Mouse (Mus musculus): Measurements from ENCODE around the gene Ccnjl. TPM values are rescaled to one million over a fixed set of nuclear protein-coding genes. Genes with fewer than 3 reads are reported as not detected.

Ccnjl gene
- total and polyA plus RNA-seq, 3 experiments, result not detected

DNA sequence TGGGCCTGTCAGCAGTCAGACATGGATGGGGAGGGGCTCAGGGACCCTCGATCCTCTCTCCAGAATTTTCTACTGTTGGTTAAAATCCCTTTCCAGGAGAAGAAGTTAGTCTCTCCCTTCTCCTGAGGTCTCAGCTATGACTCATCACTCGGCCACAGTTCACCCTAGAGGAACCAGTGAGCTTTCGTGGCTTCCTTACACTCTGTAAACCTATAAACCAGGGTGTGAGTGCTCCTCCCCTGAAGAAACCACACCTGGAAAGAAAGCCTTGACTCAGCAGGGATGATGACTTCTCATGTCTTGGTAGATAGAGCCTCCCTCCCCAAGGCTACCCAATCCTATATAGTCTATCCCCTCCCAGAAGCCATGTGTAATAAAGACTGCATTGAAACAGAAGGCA is 23.2 kb downstream of the Ccnjl start:
- Histone ChIP-seq H3K9ac (ENCODE audit: control insufficient read depth, low read depth, low read length, poor library complexity, severe bottlenecking) (no peak overlapping the region), H3K4me3 (ENCODE audit: control insufficient read depth in 1 of 2, insufficient read depth in 1 of 2, low read depth in 2 of 2, low read length in 2 of 2) (no peak overlapping the region), H3K27me3 (ENCODE audit: control insufficient read depth in 1 of 2, insufficient read depth in 2 of 2, low read length in 2 of 2) (no peaks in the 10 kb centered on the region), H3K9me3 (replicated peaks; ENCODE audit: insufficient read depth, low read length) (no peaks in the 10 kb centered on the region), H3K4me1 (ENCODE audit: control insufficient read depth in 1 of 2, insufficient read depth in 2 of 2, low read length in 2 of 2) (no peaks in the 10 kb centered on the region), H3K36me3 (ENCODE audit: control insufficient read depth in 1 of 2, insufficient read depth in 2 of 2, low read length in 2 of 2) (no peaks in the 10 kb centered on the region), H3K79me2 (ENCODE audit: control insufficient read depth, insufficient read depth, low read length, poor library complexity) (no peaks in the 10 kb centered on the region), H3K27ac (ENCODE audit: control insufficient read depth, low read depth, low read length) (no peak overlapping the region)
- DNase-seq (ENCODE audit: low read depth, low spot score), result no peak
- TF ChIP-seq GABPA (IDR thresholded peaks at IDR 0.05; ENCODE audit: low read depth, low read length) (no peak), HCFC1 (IDR thresholded peaks at IDR 0.05; ENCODE audit: low read depth, low read length) (no peak), ELF1 (IDR thresholded peaks at IDR 0.05; ENCODE audit: low read depth, low read length) (no peak), TCF12 (IDR thresholded peaks at IDR 0.05; ENCODE audit: low read depth, low read length) (no peak), JUND (IDR thresholded peaks at IDR 0.05; ENCODE audit: low read depth, low read length) (no peak), ZMIZ1 (IDR thresholded peaks at IDR 0.05; ENCODE audit: low read depth, low read length) (no peak), ETS1 (IDR thresholded peaks at IDR 0.05; ENCODE audit: low read depth, low read length) (no peak), USF2 (IDR thresholded peaks at IDR 0.05; ENCODE audit: borderline replicate concordance in 1 of 2, insufficient read depth in 1 of 2, low read depth in 1 of 2, low read length in 2 of 2) (no peak), CTCF (IDR thresholded peaks at IDR 0.05 in 2 of 3, conservative IDR thresholded peaks at IDR 0.05 in 1 of 3; ENCODE audit: control insufficient read depth in 1 of 3, insufficient read depth in 1 of 3, low read depth in 2 of 3, low read length in 3 of 3, poor library complexity in 1 of 3, severe bottlenecking in 1 of 3) (no peak), MAFK (IDR thresholded peaks at IDR 0.05; ENCODE audit: borderline replicate concordance, low read depth, low read length) (no peak), GATA1 (IDR thresholded peaks at IDR 0.05; ENCODE audit: low read depth, low read length) (no peak), MYB (IDR thresholded peaks at IDR 0.05; ENCODE audit: low read depth, low read length) (no peak), TAL1 (IDR thresholded peaks at IDR 0.05; ENCODE audit: low read length) (no peak), ZC3H11A (IDR thresholded peaks at IDR 0.05; ENCODE audit: low read depth, low read length) (no peak), ZKSCAN1 (IDR thresholded peaks at IDR 0.05; ENCODE audit: low read depth, low read length) (no peak), EP300 (IDR thresholded peaks at IDR 0.05; ENCODE audit: low read depth in 1 of 2, low read length in 2 of 2) (no peak)

DNA sequence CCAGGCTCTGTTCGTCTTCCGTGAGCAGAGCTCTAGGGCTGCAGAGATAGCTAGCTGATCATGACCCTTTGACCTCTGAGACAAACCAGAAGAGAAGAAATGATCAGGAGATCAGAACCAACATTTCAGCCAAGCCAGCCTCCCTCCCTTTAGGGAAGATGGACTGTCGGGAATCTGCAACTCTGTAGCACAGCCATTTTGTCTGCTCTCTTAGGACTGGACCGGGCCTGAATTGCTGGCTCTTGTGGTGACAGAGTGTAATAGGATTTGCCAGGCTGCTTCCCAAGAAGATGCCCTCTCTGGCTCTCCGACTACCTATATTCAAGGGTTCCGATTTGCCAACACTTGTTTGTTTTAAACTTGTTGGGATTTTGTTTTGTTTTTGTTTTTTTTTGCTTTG is 24.1 kb downstream of the Ccnjl start:
- Histone ChIP-seq H3K36me3 (ENCODE audit: control insufficient read depth in 1 of 2, insufficient read depth in 2 of 2, low read length in 2 of 2) (no peaks in the 10 kb centered on the region), H3K4me1 (ENCODE audit: control insufficient read depth in 1 of 2, insufficient read depth in 2 of 2, low read length in 2 of 2) (no peaks in the 10 kb centered on the region)
- no peak for DNase-seq (ENCODE audit: low read depth, low spot score)

More for the DNA sequence above, 24.1 kb downstream of the Ccnjl start:
- no peak for TF ChIP-seq USF2 (IDR thresholded peaks at IDR 0.05; ENCODE audit: borderline replicate concordance in 1 of 2, insufficient read depth in 1 of 2, low read depth in 1 of 2, low read length in 2 of 2)
- no peak for TF ChIP-seq ZMIZ1 (IDR thresholded peaks at IDR 0.05; ENCODE audit: low read depth, low read length)
- no peak for TF ChIP-seq MYC (IDR thresholded peaks at IDR 0.05; ENCODE audit: low read depth, low read length)
- TF ChIP-seq MAX (IDR thresholded peaks at IDR 0.05; ENCODE audit: low read length), result no peak
- TF ChIP-seq ZKSCAN1 (IDR thresholded peaks at IDR 0.05; ENCODE audit: low read depth, low read length), result no peak
- TF ChIP-seq CHD2 (IDR thresholded peaks at IDR 0.05; ENCODE audit: low read length), result no peak
- TF ChIP-seq BHLHE40 (IDR thresholded peaks at IDR 0.05; ENCODE audit: borderline replicate concordance, low read depth, low read length), result no peak
- TF ChIP-seq MAZ (IDR thresholded peaks at IDR 0.05; ENCODE audit: low read depth, low read length), result no peak
- no peak for TF ChIP-seq MYB (IDR thresholded peaks at IDR 0.05; ENCODE audit: low read depth, low read length)
- no peak for TF ChIP-seq MXI1 (IDR thresholded peaks at IDR 0.05; ENCODE audit: low read depth, low read length)
- TF ChIP-seq ZNF384 (IDR thresholded peaks at IDR 0.05; ENCODE audit: low read depth, low read length), result no peak
- no peak for TF ChIP-seq GABPA (IDR thresholded peaks at IDR 0.05; ENCODE audit: low read depth, low read length)
- TF ChIP-seq NELFE (IDR thresholded peaks at IDR 0.05; ENCODE audit: low read depth, low read length), result no peak
- TF ChIP-seq POLR2A (IDR thresholded peaks at IDR 0.05; ENCODE audit: control insufficient read depth in 1 of 2, insufficient read depth in 1 of 2, low read depth in 1 of 2, low read length in 2 of 2, poor library complexity in 1 of 2), result no peak
- TF ChIP-seq USF1 (IDR thresholded peaks at IDR 0.05; ENCODE audit: low read depth, low read length), result no peak
- no peak for TF ChIP-seq SMC3 (IDR thresholded peaks at IDR 0.05; ENCODE audit: low read depth, low read length)
- TF ChIP-seq GATA1 (IDR thresholded peaks at IDR 0.05; ENCODE audit: low read depth, low read length), result no peak
- no peak for TF ChIP-seq RAD21 (IDR thresholded peaks at IDR 0.05; ENCODE audit: low read depth, low read length)
- TF ChIP-seq POLR2AphosphoS2 (IDR thresholded peaks at IDR 0.05; ENCODE audit: low read length), result no peak
- no peak for TF ChIP-seq HCFC1 (IDR thresholded peaks at IDR 0.05; ENCODE audit: low read depth, low read length)
- H3K27ac ChIP-seq (ENCODE audit: control insufficient read depth, low read depth, low read length), result no peak overlapping the region
- H3K79me2 ChIP-seq (ENCODE audit: control insufficient read depth, insufficient read depth, low read length, poor library complexity), result no peaks in the 10 kb centered on the region
- no peak overlapping the region for H3K9ac ChIP-seq (ENCODE audit: control insufficient read depth, low read depth, low read length, poor library complexity, severe bottlenecking)
- no peaks in the 10 kb centered on the region for H3K27me3 ChIP-seq (ENCODE audit: control insufficient read depth in 1 of 2, insufficient read depth in 2 of 2, low read length in 2 of 2)
- H3K4me3 ChIP-seq (ENCODE audit: control insufficient read depth in 1 of 2, insufficient read depth in 1 of 2, low read depth in 2 of 2, low read length in 2 of 2), result no peak overlapping the region
- H3K9me3 ChIP-seq (replicated peaks; ENCODE audit: insufficient read depth, low read length), result no peaks in the 10 kb centered on the region
